Mouse (Mus musculus) erythroblast, embryonic 14.5 days (primary cell): Measurements from ENCODE around the gene Cse1l.

Experiments
- GATA1 ChIP-seq: IDR thresholded peaks from 2 replicates; pipeline ENCODE4 v1.6.1; 2012; ENCODE audit warnings: low read length, inconsistent platforms, mixed read lengths
- TAL1 ChIP-seq: IDR thresholded peaks from 3 replicates; pipeline ENCODE4 v1.6.1; 2012; ENCODE audit warnings: low read length, inconsistent platforms, mixed read lengths

DNA sequence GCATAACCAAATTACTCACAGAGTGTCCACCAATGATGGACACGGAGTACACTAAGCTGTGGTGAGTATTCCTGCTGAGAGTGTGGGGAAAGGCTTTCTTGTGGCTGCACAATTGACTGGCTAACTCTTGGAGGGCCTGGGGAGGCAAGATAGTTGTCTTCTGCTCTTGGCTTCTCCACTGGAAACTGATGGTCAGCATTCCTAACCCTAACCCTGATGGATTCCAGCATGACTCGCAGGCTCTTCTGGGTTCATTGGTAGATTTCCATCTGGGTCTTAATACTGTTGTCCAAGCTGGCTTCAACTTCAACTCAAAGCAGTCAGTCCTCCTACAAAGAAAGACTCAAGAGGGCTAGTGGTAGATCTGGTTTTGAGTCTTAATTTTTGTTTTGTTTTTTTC, 37.3 kb downstream of the Cse1l start:
- TF ChIP-seq GATA1: no peak
- no peak for TF ChIP-seq TAL1
